Mouse (Mus musculus) cerebral cortex, adult 2 months (tissue): ENCODE results near the gene Scnn1g.

ENCODE experiments used
- WGBS: fragments of 180-500 bp; shearing (Covaris S2); methylation state at CpG from one replicate; pipeline ENCODE4 v1.1.7; 2018; 5-methylcytosine and 5-hydroxymethylcytosine counted together

Scnn1g gene

DNA sequence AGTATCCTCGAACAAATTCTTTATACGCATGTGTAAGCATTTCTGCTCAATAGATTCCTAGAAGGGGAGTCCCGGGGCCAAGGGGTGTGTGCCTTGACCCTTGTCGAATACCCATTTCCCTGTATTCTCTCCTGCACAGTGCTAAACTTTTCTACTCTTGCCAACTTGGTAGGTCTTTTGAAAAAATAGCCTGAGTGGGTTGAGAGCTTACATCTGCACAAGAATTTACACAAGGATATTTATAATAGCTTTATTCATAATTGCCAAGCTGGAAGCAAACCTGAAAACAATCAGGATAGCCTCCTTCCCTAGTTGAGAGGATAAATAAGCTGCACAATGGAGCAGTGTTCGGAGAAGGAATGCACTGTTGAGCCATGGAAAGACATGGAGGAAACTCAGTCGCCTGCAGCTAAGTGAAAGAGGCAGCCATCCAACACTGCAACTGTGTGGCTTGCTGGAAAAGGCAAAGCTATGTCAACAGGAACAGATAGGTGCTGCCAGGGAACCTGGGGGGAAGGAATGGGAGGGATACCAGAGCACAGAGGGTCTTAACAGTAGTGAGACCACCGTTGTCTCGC lies 51.5 kb downstream of the Scnn1g start:
- 51% methylated on average over 8 of the region's 8 CpGs for WGBS

DNA sequence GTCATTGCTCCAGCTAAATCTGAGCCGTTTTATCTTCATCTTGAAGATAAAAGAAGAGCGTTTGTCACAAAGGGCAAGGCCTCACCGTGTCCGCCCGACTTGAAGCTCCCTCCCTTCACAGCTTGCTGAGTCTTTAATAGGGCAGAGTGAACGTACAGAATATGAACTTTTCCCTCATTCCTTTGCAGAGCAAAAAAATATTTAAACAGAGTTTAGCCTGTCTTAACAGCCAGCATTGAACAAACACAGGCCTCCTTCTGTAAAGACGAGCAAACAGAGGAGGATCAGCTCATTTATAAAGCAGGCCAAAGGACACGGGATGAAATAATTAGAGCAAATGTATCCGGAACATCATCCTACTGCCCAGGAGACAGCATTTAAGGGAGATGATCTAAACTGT lies 63.5 kb downstream of the Scnn1g start:
- 86% methylated on average over 9 of the region's 9 CpGs for WGBS

- WGBS: 70% methylated on average over 2 of the region's 2 CpGs
Measured at GRCm38 (mm10) chr7:121802471-121802870, 68.2 kb downstream of the Scnn1g start.

DNA sequence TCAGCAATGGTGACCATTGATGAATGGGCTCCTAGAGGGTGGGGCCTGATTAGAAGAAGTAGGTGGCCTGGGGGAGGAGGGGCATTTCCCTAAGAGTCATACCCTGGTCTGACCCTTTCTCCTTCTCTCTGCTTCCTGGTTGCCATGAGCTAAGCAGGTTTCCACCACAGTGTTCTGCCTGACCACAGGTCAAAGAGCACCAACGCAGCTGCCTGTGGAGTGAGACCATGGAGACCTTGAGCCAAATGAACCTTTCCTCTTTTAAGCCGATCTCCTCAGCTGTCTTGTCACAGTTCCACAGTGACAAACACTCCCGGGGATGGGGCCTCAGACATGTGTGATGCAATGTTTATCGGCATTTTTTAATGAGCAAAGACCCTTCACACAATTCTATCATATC lies 68.7 kb downstream of the Scnn1g start:
- WGBS: 90% methylated on average over 4 of the region's 4 CpGs

- 50% methylated on average over 3 of the region's 3 CpGs for WGBS
Measured at GRCm38 (mm10) chr7:121805811-121806496, 71.7 kb downstream of the Scnn1g start.

DNA sequence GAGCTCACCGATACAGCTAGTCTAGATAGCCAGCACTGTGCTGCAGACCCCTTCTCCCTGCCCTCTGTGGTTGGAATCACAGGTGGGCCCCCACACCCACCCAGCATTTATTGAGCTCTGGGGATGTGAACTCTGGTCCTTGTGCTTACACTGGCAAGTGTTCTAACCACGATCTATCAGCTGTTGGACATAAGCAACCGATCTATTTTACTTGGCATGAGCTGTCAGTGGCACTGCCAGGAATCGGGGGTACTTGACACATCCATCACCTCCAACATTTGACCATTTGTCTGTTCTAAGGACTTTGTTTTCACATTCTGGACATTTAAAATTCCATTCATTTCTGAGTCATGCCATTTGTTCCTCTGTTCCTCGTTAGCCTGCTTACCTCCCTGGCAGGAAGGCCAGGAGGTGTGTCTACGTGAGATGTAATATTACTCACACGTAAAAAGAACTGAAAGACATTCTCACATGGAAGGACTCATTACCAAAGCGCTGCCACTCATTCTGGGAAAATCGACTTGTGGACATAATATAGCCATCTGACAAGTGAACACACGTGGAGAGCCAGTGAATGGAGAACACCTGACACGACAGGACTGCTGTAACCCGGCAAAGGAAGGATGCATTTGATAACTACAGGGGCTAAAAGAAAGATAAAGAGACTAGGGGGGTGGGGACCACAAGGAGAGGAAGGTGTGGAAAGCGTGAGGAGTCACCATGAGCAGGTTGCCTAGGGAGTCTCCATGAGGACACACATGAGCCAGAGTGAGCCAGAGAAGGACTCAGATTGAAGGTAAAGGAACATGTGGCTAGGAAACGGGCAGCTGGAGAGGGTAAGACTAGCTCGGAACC lies 73.7 kb downstream of the Scnn1g start:
- WGBS: 69% methylated on average over 15 of the region's 15 CpGs
